Mouse (Mus musculus) thymus, postnatal 25 days (tissue): ENCODE data around the gene Tbc1d2b.
A peak's percentile ranks its signal among the peaks of the same experiment; 100 is the strongest.

Source experiments
- DNase-seq: peaks from one replicate; pipeline ENCODE4 v3.0.0; 2022

Gene Tbc1d2b

GRCm38 (mm10) chr9:90241041-90241440 is 29.6 kb downstream of the Tbc1d2b start:
- DNase-seq = no peak

DNA sequence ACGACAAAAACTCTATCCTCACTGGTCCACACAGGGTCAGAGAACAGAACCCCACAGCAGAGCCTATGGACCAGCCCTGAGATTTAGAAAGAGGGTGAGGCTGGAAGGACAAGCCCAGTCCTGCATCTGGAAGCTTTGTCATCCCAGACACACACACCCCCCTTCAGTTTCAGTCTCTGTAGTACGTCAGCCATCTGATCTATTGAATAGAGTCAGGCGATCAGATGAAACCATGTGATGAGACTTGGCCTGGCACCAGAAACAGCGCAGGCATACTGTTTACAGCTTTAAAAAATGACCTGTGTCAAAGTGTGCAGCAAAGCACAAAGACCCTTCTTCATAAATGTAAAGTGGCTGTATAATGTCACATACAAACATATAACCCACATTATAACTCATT is 30.0 kb downstream of the Tbc1d2b start:
- DNase-seq = no peak

GRCm38 (mm10) chr9:90237232-90238062 is 33.2 kb downstream of the Tbc1d2b start:
- DNase-seq = peak; percentile 67

DNA sequence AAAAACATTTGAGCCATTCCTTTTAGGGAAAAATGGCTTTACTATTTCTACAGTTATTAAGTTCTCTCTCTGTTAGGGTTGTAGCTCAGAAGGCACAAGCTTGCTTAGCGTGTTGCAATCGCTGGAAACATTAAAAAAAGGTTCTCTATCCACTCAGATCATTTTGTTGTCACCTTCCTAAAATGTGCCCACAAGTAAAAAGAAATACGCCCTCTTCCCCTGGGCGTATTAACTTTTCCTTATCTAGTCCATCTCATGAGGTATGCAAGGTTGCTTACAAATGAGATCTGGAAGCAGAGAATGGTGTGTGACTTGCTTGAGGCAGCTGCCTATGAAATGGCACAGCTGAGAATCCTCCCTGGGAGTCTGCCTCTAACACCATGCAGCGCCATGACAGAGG is 33.8 kb downstream of the Tbc1d2b start:
- no peak for DNase-seq

DNA sequence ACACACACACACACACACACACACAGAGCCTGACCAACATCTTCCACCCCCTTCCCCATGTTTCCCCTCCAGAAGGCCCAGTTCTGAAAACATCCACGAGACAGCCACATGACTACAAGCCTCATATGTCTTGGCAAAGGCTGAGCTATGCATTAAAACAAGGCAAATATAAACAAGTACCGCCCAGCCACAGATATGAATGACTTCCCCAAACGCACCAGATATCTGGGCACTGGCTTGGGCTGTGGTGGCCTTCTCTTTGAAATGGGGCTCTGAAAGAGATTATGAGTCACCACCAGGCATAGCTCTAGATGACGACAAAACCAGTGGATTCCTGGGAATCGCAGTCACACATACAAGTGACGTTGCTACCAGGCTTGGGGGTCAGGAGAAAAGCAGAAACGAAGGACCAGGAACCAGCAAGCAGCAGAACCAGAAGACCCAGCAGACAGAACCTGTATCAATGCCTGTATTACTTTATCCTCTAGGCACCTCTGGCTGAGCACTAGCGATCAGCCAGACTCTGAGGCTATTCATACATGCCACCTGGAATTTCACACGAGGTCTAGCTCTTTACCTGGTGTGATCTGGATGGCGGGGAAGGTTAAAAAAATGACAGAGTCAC is 35.2 kb downstream of the Tbc1d2b start:
- no peak for DNase-seq

DNA sequence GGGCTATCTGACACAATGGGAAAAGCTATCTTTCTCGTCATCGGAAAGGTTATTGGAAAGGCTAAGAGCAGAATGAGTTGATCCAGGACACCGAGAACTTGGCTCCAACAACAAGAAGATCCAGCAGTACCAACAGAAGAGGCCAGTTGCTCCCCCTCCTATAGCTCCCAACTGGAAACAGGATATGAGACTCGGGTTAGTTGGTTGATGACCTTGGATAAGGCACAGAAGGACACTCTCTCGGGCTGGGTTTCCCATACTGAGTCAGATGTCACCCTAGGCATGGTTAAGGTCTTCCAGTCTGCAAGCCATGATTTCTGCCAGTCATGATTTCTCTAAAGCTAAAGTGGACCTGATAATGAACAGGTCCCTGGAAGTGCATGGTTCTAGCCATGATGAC is 35.8 kb downstream of the Tbc1d2b start:
- no peak for DNase-seq

GRCm38 (mm10) chr9:90233906-90234419 is 36.6 kb downstream of the Tbc1d2b start:
- no peak for DNase-seq

DNA sequence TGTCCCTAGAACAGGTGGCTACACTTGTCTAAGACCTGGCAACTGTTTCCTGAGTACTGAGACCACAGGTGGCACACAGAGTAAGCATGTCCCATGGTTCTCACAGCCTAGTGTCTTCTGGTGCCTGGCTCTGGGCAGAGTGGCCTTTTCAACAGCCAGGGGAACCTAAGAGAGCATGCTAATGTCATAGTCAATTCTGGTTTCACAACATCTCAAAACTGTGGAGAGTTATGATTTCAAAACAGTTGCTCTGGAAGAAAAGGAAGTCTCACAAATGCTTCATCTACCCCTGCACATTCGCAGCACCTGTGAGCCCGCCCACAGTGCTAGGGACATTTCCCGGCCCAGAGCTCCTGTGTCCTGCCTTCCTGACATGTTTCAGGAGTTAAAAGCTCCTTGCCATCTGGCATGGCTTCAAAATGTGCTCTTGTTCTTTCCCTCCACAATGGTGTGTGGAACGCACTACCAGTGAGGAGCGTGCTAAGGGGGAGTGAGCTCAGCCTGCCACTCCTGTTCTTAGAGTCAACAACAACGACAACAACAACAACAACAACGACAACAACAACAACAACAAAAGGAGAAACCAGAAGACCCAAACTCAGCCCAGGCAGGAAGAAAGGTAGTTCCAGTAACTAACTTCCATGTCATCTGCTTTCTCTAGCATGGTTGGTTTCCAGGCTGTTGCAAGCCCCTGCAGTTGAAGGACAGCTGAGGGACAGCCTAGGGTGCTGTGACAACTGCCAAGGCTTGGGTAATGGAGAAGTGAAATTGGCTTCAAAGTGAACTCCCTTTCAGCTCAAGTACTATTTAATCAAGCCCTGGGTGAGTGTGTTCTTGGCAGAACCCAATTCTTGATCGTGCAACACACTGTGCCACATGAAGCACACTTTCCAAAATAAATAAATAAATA is 37.6 kb downstream of the Tbc1d2b start:
- DNase-seq = no peak

GRCm38 (mm10) chr9:90227171-90227570 is 43.4 kb downstream of the Tbc1d2b start:
- DNase-seq = no peak

DNA sequence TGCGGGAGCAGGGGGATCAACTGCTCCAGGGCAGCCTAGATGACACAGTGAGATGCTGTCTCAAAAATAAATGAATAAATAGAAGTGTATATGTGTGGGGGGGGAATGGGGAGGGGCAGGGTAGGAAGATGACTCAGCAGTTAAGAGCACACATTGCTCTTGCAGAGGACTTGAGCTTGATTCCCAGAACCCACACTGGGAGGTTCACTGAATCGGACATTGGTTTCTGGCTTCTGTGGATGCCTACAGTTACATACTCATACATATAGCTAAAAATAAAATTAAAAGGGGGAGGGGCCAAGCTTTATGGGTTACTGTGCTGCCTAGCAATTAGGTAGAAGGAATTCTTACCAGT is 43.9 kb downstream of the Tbc1d2b start:
- no peak for DNase-seq

DNA sequence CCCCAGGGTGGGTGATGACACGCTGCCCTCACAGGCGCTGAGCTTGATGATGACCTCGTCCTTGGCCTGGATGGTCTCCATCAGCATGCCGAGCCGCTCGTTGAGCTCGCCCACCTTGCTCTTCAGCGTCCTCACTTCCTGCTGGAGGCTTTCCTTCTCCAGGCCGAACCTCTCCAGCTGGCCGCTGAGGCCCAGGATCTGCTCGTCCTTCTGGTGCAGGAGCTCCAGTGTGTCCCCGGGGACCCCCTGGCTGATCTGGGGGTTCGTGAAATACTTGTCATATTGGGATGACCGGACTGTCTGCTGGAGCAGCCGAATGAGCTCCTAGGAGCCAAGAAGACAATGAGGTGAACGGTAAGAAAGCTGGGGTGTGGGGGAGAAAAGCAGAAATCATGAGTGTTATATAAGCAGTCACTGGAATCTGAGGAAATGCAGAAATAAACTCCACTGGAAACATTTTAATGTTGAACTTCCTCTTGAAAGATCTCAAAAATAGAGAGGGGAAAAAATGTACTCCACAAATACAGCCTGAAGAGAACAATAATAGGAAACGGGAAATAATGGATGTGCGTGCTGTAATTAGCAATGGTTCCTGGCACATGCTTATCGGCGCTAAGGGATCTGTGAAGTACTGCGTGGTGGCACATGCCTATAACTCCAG is 44.4 kb downstream of the Tbc1d2b start:
- DNase-seq = no peak

DNA sequence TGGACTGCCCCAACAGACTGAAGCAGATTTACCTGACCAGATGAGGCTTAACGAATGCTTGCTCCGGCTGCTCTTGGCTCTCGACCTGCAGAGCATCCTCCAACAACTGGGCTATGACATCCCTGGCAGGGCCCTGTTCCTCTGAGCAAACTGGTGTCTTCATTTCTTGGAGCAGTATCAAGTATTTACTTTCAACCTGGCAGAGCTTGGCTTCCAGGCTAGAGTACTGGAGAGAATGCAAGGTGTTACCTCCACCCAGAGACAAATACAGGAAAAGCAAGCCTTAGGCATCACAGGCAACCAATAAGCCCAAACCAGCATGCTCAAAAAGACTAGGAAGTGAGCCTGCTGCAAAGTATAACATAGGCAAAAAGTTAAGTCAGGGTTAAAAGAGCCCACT is 48.3 kb downstream of the Tbc1d2b start:
- DNase-seq = no peak

GRCm38 (mm10) chr9:90217501-90217900 is 53.1 kb downstream of the Tbc1d2b start:
- DNase-seq = no peak

- no peak for DNase-seq
Measured at GRCm38 (mm10) chr9:90216259-90217001, 54.2 kb downstream of the Tbc1d2b start.

- DNase-seq = no peak
Measured at GRCm38 (mm10) chr9:90213127-90213526, 57.5 kb downstream of the Tbc1d2b start.

GRCm38 (mm10) chr9:90208655-90209054 is 61.9 kb downstream of the Tbc1d2b start:
- no peak for DNase-seq

GRCm38 (mm10) chr9:90207808-90208207 is 62.8 kb downstream of the Tbc1d2b start:
- no peak for DNase-seq

DNA sequence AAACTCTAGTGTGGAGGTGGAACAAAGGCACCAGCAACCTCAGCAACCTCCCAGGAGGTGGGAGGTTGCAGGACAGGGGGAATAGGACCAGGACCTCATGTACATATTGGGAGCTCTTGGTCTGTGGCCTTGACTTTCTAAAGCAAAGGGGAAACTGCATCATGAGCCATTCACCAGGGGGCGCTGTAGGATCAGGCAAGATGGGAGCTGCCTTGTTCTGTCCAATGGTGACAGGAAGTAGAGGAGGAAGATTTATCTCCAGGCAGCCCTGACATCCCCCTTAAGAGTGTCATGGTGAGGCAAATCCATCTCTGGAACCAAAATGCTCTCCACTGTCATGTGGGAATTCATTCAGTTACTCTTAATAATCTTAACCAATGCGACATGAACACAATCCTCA is 64.1 kb downstream of the Tbc1d2b start:
- peak; percentile 89 for DNase-seq

DNA sequence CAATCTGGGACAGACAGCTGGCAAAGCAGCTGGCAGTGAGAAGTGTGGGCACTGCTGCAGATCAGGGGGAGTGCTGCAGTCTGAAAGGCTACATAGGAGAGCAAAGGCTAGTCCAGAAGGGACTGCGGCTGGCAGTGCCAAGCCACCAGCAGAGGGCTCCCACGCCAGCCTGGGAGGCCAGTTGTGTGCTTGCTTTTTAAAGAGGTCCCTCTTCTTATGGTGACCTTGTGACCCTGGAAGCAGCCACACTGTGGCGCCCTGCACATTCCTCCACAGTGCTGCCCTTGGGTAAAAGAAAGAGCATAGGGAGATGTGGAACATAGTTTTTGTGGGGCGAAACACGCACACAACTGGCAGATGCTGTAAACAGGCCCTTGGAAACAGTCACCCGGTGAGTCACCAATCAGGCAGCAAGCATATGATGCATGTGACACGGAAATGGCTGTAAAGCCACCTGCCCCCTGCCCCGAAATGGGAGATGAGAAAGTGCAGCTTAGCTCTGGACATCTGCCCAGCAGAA is 66.1 kb downstream of the Tbc1d2b start:
- no peak for DNase-seq

- DNase-seq = no peak
Measured at GRCm38 (mm10) chr9:90203233-90203632, 67.4 kb downstream of the Tbc1d2b start.

DNA sequence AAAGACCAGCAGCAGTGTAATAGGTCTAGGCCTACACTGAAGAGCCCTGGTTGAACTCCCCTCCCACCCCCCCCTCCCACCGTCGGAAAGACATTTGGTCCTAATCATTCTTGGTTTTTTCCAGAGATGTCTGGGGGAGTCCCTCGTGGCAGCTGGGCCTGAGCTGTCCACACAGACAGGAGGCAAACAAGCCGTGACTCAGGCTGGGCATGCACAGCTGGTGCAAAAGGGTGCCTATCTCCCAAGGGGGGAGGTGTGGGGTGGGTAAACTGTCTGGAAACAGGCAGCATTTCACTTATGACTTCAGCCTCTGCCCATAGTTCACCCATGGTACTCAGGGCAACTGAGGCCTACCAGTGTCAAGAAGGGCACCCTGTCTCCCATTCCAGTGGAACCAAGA is 69.1 kb downstream of the Tbc1d2b start:
- no peak for DNase-seq

GRCm38 (mm10) chr9:90201096-90201495 is 69.5 kb downstream of the Tbc1d2b start:
- DNase-seq = no peak
